Mouse (Mus musculus): ENCODE measurements at regions not wholly inside any gene's neighbourhood (a gene's known extent, or its start where the extent isn't known, plus 50 kb on each side); places are given as distances from the start of the nearest gene placed in this dataset.
"Not testable (repeated sequence)": the region's sequence is repeated elsewhere in the genome, so short reads cannot be mapped to it uniquely, and the experiment has no call there.

GRCm38 (mm10) chr16:73522931-73523330 is 888.7 kb downstream of the Robo2 start:
- not testable (repeated sequence) for TF ChIP-seq CTCF, POLR2A (IDR thresholded peaks at IDR 0.05; ENCODE audit: extremely low read depth, insufficient read depth, low read length)

Measured in cortical plate, adult 2 months (tissue).